Mouse (Mus musculus) kidney, postnatal 36 days (tissue): ENCODE measurements around the gene Dpp6.

ENCODE experiments used
- DNase-seq, 2 experiments: peaks; one replicate each; pipeline ENCODE4 v3.0.0; 2021 to 2022; ENCODE audit warnings: mixed read lengths in 2 of 2

Gene Dpp6

GRCm38 (mm10) chr5:27066837-27067236 is 249.8 kb downstream of the Dpp6 start:
- no peak for DNase-seq

GRCm38 (mm10) chr5:27075131-27075591 is 258.2 kb downstream of the Dpp6 start:
- peak; percentile 11 to 63 for DNase-seq

GRCm38 (mm10) chr5:27076046-27076445 is 259.0 kb downstream of the Dpp6 start:
- no peak for DNase-seq

GRCm38 (mm10) chr5:27077821-27078220 is 260.8 kb downstream of the Dpp6 start:
- no peak for DNase-seq

- DNase-seq: no peak
Observed at GRCm38 (mm10) chr5:27081275-27081674, 264.3 kb downstream of the Dpp6 start.

- DNase-seq: no peak
Observed at GRCm38 (mm10) chr5:27083762-27084161, 266.8 kb downstream of the Dpp6 start.

- DNase-seq: no peak
Observed at GRCm38 (mm10) chr5:27108221-27108620, 291.2 kb downstream of the Dpp6 start.

- no peak for DNase-seq
Observed at GRCm38 (mm10) chr5:27122479-27122878, 305.5 kb downstream of the Dpp6 start.

GRCm38 (mm10) chr5:27122944-27123343 is 305.9 kb downstream of the Dpp6 start:
- DNase-seq: no peak

GRCm38 (mm10) chr5:27126034-27126433 is 309.0 kb downstream of the Dpp6 start:
- no peak for DNase-seq

- DNase-seq: no peak
Observed at GRCm38 (mm10) chr5:27133196-27133595, 316.2 kb downstream of the Dpp6 start.

- DNase-seq: no peak
Observed at GRCm38 (mm10) chr5:27134436-27135005, 317.5 kb downstream of the Dpp6 start.

- no peak for DNase-seq
Observed at GRCm38 (mm10) chr5:27147397-27147945, 330.5 kb downstream of the Dpp6 start.

GRCm38 (mm10) chr5:27151017-27151416 is 334.0 kb downstream of the Dpp6 start:
- no peak for DNase-seq

GRCm38 (mm10) chr5:27155671-27156070 is 338.7 kb downstream of the Dpp6 start:
- DNase-seq: no peak

GRCm38 (mm10) chr5:27156366-27156765 is 339.4 kb downstream of the Dpp6 start:
- no peak for DNase-seq

GRCm38 (mm10) chr5:27161122-27161645 is 344.2 kb downstream of the Dpp6 start:
- no peak for DNase-seq

- no peak for DNase-seq
Observed at GRCm38 (mm10) chr5:27168550-27168949, 351.5 kb downstream of the Dpp6 start.

- no peak for DNase-seq
Observed at GRCm38 (mm10) chr5:27184963-27185362, 368.0 kb downstream of the Dpp6 start.

GRCm38 (mm10) chr5:27191242-27191969 is 374.4 kb downstream of the Dpp6 start:
- no peak for DNase-seq

- no peak for DNase-seq
Observed at GRCm38 (mm10) chr5:27194157-27194556, 377.2 kb downstream of the Dpp6 start.

GRCm38 (mm10) chr5:27194975-27195374 is 378.0 kb downstream of the Dpp6 start:
- DNase-seq: no peak

- DNase-seq: no peak
Observed at GRCm38 (mm10) chr5:27200581-27201341, 383.8 kb downstream of the Dpp6 start.
